Mouse (Mus musculus) left cerebral cortex, postnatal 4 days (tissue): Measurements from ENCODE around the gene Wdr6. TPM values are rescaled to one million over a fixed set of nuclear protein-coding genes. Genes with fewer than 3 reads are reported as not detected.
A peak's percentile ranks its signal among the peaks of the same experiment; 100 is the strongest.

Source experiments
- DNase-seq: peaks from one replicate; pipeline ENCODE4 v3.0.0-alpha.2; 2022
- intact Hi-C: fragments of 180-260 bp; cut with DNase I; formaldehyde crosslinking; loops from one replicate; pipeline ENCODE4 v1.15.1; 2025
- microRNA-seq: library from miRNA; unstranded; fragments of <30 nt; microRNA quantifications from one replicate; pipeline ENCODE4 v1.2.0, GENCODE M21; 2022
- total RNA-seq, 2 experiments: library from RNA; stranded (reverse); gene quantifications; 2 replicates each; pipeline ENCODE4 v1.2.3; 2021

The Wdr6 gene
- total RNA-seq, 2 experiments from 2014 or later: 233 to 289 TPM

- intact Hi-C loops: no loop called here
- no peak for DNase-seq
Measured at GRCm38 (mm10) chr9:108531496-108531895, 47.0 kb downstream of the Wdr6 start.

DNA sequence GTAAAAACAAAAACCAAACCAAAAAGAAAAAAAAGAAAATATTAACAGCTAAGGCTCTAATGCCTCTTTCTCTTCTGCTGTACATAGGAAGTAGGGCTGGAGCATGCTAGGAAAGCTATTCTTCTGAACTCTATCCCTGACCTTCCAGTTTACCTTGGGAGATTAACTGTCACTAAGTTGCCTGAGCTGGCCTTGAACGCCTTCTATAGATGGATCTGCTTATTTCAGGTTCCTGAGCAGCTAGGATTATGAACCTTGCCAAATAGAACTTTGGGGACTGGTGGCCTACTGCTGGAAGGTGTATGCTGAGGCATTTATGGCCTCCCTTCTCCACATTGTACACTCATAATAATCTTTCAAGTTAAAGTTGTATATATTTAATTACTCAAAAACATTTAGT is 47.6 kb downstream of the Wdr6 start:
- intact Hi-C loops: no loop called here
- DNase-seq: no peak

- no peak for DNase-seq
Measured at GRCm38 (mm10) chr9:108525400-108525799, 53.1 kb downstream of the Wdr6 start.

GRCm38 (mm10) chr9:108523341-108523740 is 55.2 kb downstream of the Wdr6 start:
- no peak for DNase-seq
- intact Hi-C loops: no loop called here

More at GRCm38 (mm10) chr9:108525400-108525799, 53.1 kb downstream of the Wdr6 start:
- intact Hi-C loops: no loop called here

Small RNA genes lying within 50 kb of the gene (microRNA-seq; reads per million reads assigned to microRNA genes)
- not detected for gene Gm24083
- gene Mir191: not detected
- gene Mir425: 648 reads per million, percentile 72 among the genes with 10 or more reads in this experiment

Other genes with a start within 250 kb of the Wdr6 start
- 100 to 1,000 TPM; 113 to 116 TPM for gene Gpx1, start 239.8 kb downstream of the Wdr6 start, total RNA-seq
- 100 to 1,000 TPM; 142 to 150 TPM for gene Usp4, start 230.9 kb downstream of the Wdr6 start, total RNA-seq
- gene 1700102P08Rik, start 185.9 kb downstream of the Wdr6 start, total RNA-seq: 1 to 10 TPM; 3.6 to 4.9 TPM
- under 1 TPM in 1 of 2 experiments, not detected in 1; 0.42 TPM for gene Ccdc36, start 150.3 kb downstream of the Wdr6 start, total RNA-seq
- not detected for gene BC048562, start 142.3 kb downstream of the Wdr6 start, total RNA-seq
- 10 to 100 TPM; 44.3 to 45.7 TPM for gene Ccdc71, start 118.2 kb downstream of the Wdr6 start, total RNA-seq
- 10 to 100 TPM; 32.7 to 37.9 TPM for gene Klhdc8b, start 117.2 kb downstream of the Wdr6 start, total RNA-seq
- gene Lamb2, start 99.0 kb downstream of the Wdr6 start, total RNA-seq: 10 to 100 TPM; 29.2 to 29.9 TPM
- gene Usp19, start 88.1 kb downstream of the Wdr6 start, total RNA-seq: 100 to 1,000 TPM; 111 to 124 TPM
- gene Qars, start 71.0 kb downstream of the Wdr6 start, total RNA-seq: 100 to 1,000 TPM in 1 of 2 experiments, 10 to 100 TPM in 1; 98.2 to 112 TPM
- 100 to 1,000 TPM; 145 to 149 TPM for gene Qrich1, start 61.9 kb downstream of the Wdr6 start, total RNA-seq
- gene Impdh2, start 18.5 kb downstream of the Wdr6 start, total RNA-seq: 10 to 100 TPM; 85.7 to 86.1 TPM
- gene Ndufaf3, start 11.3 kb downstream of the Wdr6 start, total RNA-seq: 10 to 100 TPM; 43.0 to 54.5 TPM
- gene Dalrd3, start 8.9 kb downstream of the Wdr6 start, total RNA-seq: 10 to 100 TPM; 78.2 to 86.6 TPM
- 10 to 100 TPM; 26.2 to 34.5 TPM for gene P4htm, start 18.9 kb upstream of the Wdr6 start, total RNA-seq
- gene Arih2, start 70.6 kb upstream of the Wdr6 start, total RNA-seq: 10 to 100 TPM; 58.3 to 59.6 TPM
- 10 to 100 TPM; 17.9 to 18.9 TPM for gene Slc25a20, start 83.3 kb upstream of the Wdr6 start, total RNA-seq
- 10 to 100 TPM; 78.5 to 78.7 TPM for gene Prkar2a, start 110.6 kb upstream of the Wdr6 start, total RNA-seq
- 100 to 1,000 TPM; 188 to 206 TPM for gene Ip6k2, start 205.1 kb upstream of the Wdr6 start, total RNA-seq
- gene Nckipsd, start 229.6 kb upstream of the Wdr6 start, total RNA-seq: 10 to 100 TPM; 28.9 to 35.9 TPM
- 100 to 1,000 TPM; 103 to 112 TPM for gene Celsr3, start 247.6 kb upstream of the Wdr6 start, total RNA-seq